Mouse (Mus musculus): ENCODE data around the gene Gdf1.

GRCm38 (mm10) chr8:70293988-70294405, 35.6 kb upstream of the Gdf1 start:
- TF ChIP-seq CTCF (IDR thresholded peaks at IDR 0.05; ENCODE audit: low read depth) (no peak), EP300 (IDR thresholded peaks at IDR 0.05; ENCODE audit: low read depth) (no peak)
